Mouse (Mus musculus) 416B (cell line): ENCODE results near the gene Tcf7l1.

ENCODE experiments used
- DNase-seq: peaks from one replicate; pipeline ENCODE4 v3.0.0; 2011; ENCODE audit warnings: low read depth

The Tcf7l1 gene

DNA sequence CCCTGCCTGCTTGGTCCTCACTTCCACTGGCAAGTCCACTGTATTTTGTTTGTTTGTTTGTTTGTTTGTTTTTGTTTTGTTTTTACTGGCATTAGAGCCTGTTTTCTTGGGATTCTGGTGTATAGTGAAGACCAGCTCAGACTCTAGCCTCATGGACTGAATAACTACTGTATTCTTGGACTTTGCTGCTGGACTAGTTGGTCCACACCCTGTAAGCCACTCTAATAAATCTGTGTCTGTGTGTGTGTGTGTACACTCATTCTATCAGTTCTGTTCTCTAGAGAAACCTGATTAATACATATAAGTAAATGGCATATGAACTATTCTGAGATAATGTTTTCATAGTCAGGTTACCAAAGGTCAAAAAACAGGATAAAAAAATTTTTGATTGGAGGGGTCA is 198.9 kb downstream of the Tcf7l1 start:
- no peak for DNase-seq

GRCm38 (mm10) chr6:72588307-72588706 is 200.7 kb downstream of the Tcf7l1 start:
- no peak for DNase-seq

GRCm38 (mm10) chr6:72586701-72587100 is 202.4 kb downstream of the Tcf7l1 start:
- peak; percentile 65 for DNase-seq

GRCm38 (mm10) chr6:72584154-72584553 is 204.9 kb downstream of the Tcf7l1 start:
- DNase-seq, result no peak

- DNase-seq, result no peak
Measured at GRCm38 (mm10) chr6:72583211-72583839, 205.7 kb downstream of the Tcf7l1 start.

- DNase-seq, result peak; percentile 77
Measured at GRCm38 (mm10) chr6:72581625-72582382, 207.2 kb downstream of the Tcf7l1 start.
